Mouse (Mus musculus) right cerebral cortex, adult 18-20 months (tissue): Measurements from ENCODE around the gene Fam129b.

Experiments
- DNase-seq: peaks from one replicate; pipeline ENCODE4 v3.0.0; 2022; ENCODE audit warnings: mixed read lengths

The Fam129b gene

GRCm38 (mm10) chr2:32927624-32928234, 51.8 kb downstream of the Fam129b start:
- DNase-seq, result no peak

- DNase-seq, result peak; percentile 80
Measured at GRCm38 (mm10) chr2:32928235-32928946, 52.5 kb downstream of the Fam129b start.

- no peak for DNase-seq
Measured at GRCm38 (mm10) chr2:32928947-32929829, 53.3 kb downstream of the Fam129b start.

GRCm38 (mm10) chr2:32931730-32932129, 55.8 kb downstream of the Fam129b start:
- no peak for DNase-seq

- no peak for DNase-seq
Measured at GRCm38 (mm10) chr2:32938741-32939140, 62.8 kb downstream of the Fam129b start.

GRCm38 (mm10) chr2:32939418-32939817, 63.5 kb downstream of the Fam129b start:
- DNase-seq, result peak; percentile 53

- DNase-seq, result no peak
Measured at GRCm38 (mm10) chr2:32940483-32940882, 64.6 kb downstream of the Fam129b start.

GRCm38 (mm10) chr2:32947454-32947853, 71.5 kb downstream of the Fam129b start:
- DNase-seq, result no peak

GRCm38 (mm10) chr2:32954581-32954980, 78.7 kb downstream of the Fam129b start:
- DNase-seq, result no peak

- peak; percentile 46 for DNase-seq
Measured at GRCm38 (mm10) chr2:32957344-32957743, 81.4 kb downstream of the Fam129b start.

GRCm38 (mm10) chr2:32960273-32960672, 84.4 kb downstream of the Fam129b start:
- DNase-seq, result no peak

GRCm38 (mm10) chr2:32961192-32961995, 85.5 kb downstream of the Fam129b start, which contains the start of the genes Rpl12 and Lrsam1:
Gene Rpl12, plus strand, starts transcription at chr2:32961559.
Gene Lrsam1, minus strand, starts transcription at chr2:32961614.
- DNase-seq, result peak; percentile 95

GRCm38 (mm10) chr2:32962062-32962874, 86.4 kb downstream of the Fam129b start:
- DNase-seq, result no peak

- no peak for DNase-seq
Measured at GRCm38 (mm10) chr2:32962875-32963220, 86.9 kb downstream of the Fam129b start.

- DNase-seq, result no peak
Measured at GRCm38 (mm10) chr2:32963544-32963943, 87.6 kb downstream of the Fam129b start.

- DNase-seq, result no peak
Measured at GRCm38 (mm10) chr2:32963981-32964380, 88.1 kb downstream of the Fam129b start.

GRCm38 (mm10) chr2:32964659-32965457, 88.9 kb downstream of the Fam129b start:
- no peak for DNase-seq

GRCm38 (mm10) chr2:32965511-32966183, 89.7 kb downstream of the Fam129b start:
- DNase-seq, result no peak

GRCm38 (mm10) chr2:32966184-32966688, 90.3 kb downstream of the Fam129b start:
- no peak for DNase-seq
